Mouse (Mus musculus) lung, postnatal 4 days (tissue): ENCODE measurements around the gene Gnpnat1.

Experiments used
- DNase-seq, 2 experiments: peaks; one replicate each; pipeline ENCODE4 v3.0.0; 2021

The Gnpnat1 gene

DNA sequence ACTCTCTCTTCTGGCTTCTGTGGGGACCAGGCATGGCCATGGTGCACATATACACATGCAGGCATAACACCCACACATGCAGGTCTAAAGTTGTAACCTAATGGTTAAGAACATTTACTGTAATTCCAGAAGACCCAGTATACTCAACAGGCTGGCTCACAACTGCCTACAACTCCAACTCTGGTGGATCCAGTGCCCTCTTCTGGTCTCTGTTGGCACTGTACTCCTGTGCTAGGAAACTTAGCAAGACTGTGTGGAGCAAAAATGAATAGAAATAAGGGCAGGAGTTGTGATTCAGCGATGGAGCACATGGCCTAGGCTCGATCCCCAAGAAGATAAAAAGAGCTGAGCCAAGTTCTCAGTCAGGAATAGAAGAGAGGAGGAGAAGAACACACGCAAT is 4.9 kb downstream of the Gnpnat1 start:
- peak in 1 of 2 experiments; percentile 23 for DNase-seq

DNA sequence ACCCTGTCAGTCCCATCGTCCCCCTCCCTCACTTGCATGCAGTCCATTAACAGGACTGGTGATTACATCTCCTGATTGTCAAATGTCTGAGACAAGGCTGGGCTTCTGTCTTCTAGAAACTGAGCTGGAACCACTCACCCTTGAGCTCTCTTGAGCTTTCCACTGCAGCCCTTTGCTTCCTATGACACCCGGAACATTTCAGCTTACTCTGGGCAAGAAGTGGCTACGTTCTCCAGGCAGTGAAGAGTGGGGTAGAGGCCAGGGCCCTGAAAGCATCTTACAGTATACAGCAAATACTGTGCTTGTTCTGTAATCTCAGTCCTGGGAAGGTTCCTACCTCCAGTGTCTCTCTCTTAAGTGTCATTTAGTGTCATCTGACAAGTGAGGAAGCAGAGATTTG is 15.5 kb downstream of the Gnpnat1 start:
- DNase-seq: no peak

DNA sequence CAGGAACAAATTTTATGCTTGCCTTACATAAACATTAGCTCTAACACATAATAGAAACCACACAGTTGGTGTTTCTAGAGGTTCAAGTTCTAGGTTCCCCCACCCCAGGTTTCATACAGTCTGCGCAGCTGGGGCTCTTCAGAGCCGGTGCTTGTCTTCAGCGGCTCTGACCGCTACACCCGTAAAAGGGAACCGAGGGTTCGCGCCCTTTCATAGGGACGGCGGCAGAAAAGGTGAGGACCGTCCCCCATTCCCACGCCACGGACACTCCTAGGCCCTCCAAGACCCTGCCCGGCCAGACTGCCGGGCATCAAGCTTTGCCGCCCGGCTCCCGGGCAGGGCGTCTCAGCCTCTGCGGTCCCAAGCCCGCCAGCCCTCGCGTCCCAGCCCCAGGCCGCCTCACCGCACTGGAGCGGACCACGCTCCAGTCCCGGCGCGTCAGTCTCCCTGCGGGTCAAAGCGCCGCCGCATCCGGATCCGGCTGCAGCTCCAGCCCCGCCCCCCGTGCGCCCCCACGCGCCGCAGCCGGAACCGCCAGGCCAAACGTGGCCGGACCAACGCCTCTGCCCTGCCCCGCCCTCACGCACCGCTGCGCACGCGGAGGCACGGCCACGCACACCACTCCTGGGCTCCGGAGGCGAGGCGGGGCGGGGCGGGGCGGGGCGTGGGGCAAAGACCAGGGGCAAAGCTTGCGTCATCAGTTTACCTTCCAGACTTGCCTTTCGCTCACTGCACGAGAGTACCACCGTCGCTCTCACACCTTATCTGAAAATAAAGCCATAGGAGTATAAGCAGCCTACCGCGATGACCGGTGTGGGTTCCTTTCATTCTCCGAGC is 16.1 kb downstream of the Gnpnat1 start:
- DNase-seq: peak; percentile 94 to 97

DNA sequence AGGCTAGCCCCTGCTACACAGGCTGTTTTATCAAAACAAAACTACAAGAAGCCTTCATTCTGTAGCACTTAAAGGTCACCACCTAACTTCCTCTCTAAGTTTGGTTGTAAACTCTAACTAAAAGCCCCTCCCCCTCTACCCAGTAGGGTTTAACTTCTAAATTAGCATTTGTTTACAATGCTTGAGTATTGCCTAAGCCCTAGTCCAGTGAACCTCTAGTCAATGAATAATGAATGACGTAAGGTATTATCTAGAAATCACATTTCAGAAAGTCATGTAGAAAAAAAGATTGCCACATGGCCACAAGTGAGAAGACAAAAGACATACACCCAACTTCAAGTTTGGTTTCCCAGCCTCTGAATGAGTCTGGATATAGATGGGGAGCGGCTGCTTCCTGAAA is 17.2 kb downstream of the Gnpnat1 start:
- no peak for DNase-seq

DNA sequence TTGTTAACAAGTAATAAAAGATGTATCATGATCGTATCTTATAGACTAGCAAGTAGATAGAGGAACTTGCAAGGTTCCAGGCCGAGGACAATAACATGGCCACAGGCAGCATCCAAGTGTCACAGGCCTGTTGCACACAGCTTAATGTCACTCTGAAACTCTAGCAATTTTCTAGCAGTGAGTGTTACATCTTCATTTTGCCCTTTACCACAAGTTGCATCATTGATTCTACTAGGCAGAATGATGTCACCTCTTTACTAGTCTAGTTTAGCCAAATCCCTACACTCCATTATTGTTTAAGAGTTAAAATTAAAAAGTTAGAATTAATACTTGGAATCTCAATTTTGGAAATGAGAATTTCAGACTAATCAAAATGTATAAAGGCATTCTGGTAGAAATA is 19.1 kb downstream of the Gnpnat1 start:
- no peak for DNase-seq

DNA sequence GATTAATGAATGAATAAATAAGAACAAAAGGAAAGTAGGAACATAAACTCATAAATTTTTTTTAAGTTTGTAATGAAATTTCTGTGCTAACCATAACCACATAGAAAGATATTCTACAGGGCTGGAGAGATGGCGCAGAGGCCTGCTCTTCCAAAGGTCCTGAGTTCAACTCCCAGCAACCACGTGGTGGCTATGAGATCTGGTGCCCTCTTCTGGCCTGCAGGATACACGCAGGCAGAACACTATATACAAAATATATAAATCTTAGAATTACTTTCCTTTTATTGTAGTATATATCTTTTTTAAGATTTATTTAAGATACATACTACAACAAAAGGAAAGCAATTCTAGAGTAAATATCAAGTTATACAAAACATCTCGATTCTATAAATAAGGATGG is 21.8 kb downstream of the Gnpnat1 start:
- no peak for DNase-seq

DNA sequence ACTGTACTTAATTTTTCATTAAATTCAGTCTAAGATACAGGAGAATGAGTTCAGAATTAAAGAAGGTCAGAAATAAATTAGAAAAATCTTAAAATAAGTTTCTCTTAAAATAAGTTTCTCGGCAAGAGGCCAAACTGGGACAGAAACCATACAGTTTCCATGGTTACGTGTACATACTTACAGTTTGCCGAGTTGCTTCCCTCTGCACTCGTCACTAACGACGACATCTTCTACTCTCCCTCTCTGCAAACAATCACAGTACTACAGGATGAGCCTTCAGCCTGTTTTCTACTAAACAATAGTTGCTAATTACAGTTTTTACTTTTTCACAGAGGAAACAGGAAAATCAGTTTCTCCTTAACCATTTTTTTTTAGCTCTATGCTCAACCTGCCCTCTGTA is 24.0 kb downstream of the Gnpnat1 start:
- no peak for DNase-seq

DNA sequence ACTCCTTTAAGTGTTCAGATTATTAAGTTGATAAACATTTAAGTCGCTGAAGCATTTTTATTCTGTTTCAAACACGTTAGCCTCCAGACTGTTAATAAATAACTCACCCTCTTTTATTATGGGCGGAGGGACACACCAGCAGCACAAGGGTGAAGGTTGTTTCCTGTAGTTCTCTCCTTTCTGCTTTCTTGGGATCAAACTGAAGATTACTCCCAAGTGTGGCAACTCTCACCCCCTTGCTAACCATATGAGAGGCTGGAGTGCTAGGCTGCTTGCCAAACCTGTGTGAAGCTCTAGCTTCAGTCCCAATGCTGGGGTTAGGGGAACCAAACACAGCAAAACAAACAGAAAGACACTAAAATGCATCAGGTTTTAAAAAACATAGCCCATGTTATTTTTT is 25.9 kb downstream of the Gnpnat1 start:
- no peak for DNase-seq

DNA sequence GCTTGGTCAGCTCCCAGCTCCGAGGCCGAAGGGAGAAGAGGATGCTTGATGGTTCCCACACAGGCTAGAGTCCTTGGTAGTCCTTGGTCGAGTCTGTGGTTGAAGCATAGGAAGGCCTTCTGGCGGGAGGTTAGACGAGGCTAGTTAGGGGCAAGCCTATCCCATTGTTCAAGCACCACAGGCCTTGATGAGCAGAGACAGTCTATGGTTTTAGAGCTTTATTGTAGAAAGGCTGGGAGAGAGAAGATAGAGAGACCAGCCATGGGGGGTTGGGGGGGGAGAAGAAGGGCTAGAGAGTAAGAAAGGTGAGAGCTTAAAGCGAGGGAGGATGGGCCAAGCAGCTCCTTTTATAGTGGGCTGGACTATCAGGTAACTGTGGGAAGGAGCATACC is 39.5 kb downstream of the Gnpnat1 start:
- no peak for DNase-seq

DNA sequence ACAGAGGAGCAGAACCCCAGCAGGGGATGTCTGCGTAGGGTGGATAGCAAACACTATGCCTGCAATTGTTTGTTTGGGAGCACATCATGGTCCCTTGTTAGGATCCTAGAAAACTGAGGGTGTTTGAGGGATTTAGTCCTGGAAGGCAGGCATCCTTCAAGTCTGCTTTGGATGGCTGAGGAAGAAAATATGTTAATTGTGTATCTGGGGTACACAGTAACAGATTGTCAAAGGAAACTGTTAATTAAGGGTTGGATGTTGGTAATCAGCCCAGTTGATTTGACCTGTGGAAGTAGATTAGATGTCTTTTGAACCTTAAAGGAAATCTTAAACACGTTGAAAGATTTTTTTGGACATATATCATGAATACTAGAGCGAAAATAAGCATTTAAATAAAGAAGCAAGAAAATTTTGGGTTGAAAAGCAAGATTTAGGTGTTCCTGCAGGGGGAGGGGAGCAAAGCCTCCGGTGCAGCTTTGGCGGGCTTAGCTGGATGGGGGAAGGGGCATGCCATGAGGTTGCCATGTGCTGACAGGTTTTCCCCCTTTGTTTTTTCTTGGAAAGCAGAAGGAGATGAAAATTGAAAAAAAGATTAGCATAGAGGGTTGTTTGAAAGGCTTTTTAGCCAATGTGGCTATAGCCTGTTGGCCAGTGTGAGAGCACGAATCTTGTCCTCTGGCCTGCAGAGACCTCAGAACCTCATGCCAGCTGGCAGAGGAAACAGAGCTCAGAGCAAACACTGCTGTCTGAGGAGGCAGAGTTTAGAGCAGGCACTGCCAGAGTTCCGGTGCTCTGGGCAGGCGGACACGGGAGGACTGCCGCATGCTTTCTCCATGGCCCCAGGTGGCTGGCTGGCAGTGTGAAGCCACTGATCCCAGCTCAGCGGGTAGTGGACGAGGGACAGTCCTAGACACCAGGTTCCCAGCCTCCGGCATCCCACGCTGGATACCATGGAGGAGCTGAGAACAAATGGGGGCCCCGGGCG is 40.2 kb downstream of the Gnpnat1 start:
- DNase-seq: peak; percentile 14 to 25

DNA sequence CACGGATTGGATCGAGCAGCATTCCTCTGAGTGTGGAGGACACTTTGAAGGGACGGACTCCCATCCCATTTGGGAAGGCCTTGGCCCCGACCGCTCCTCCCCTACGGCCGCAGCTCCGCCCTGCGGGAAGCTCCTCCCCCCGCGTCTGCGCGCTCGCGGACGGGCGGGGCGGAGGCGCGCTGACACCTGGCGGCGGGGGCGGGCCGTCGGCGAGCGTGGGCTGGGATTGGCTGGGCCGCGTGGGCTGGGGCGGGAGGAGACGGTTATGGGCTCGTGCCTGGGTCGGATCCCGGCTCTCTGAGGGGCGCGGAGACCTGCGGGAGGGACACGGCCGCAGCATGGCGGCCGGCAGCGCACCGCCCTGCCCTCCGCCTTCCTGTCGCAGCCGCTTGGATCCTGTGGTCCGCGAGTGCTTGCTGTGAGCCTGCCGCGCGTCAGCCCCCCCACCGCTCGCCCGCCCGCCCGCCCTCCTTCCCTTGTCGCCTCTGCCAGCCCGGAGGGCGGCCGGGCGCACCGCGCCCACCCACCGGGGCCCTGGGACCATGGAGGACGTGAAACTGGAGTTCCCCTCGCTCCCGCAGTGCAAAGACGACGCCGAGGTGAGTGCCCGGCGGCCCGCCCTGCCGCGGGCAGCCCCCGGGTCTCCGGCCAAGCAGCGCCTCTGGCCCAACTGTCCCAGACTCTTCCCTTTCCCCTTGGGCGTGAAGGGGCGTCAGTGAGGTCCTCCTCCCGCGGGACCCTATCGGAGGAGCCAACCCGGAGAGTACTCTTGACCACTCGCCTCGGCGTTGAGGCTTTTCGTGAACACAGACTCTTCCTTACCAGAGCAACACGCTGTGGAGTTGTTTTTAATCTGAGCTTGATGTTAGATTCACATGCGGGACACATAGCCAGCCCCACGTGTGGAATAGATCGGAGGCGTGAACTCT is 53.5 kb downstream of the Gnpnat1 start, which contains the start of gene Styx:
Styx (plus strand) TSS at position 163 of the 929 bp plus-strand sequence.
- peak; percentile 98 for DNase-seq

DNA sequence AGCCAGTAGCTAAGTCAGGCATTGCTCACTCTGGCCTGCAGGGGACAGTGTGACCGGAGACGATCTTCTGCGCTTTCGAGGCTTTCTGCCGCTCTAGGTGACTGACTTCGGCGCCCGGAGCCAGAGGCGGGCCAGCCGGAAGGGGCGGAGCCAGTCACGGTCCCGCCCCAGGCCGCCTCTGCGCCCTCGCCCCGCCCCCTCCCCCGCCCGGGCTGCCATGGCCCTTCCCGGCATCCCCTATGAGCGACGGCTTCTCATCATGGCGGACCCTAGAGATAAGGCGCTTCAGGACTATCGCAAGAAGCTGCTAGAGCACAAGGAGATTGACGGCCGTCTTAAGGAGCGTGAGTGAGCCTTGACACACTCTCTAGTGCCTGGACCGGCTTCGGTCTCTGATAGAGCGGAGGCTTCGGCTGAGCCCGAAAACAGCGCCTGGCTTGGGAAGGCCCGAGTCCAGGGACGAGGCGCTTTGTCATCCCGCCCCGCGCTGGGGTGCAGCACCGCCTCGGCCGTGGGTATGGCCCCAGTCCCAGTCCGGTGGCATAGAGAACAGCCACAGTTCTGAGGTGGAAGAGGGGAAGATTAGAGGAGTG is 75.0 kb downstream of the Gnpnat1 start, which contains the start of gene Psmc6:
Psmc6 (plus strand) TSS at position 200 of the 593 bp plus-strand sequence.
- DNase-seq: peak; percentile 93 to 96

DNA sequence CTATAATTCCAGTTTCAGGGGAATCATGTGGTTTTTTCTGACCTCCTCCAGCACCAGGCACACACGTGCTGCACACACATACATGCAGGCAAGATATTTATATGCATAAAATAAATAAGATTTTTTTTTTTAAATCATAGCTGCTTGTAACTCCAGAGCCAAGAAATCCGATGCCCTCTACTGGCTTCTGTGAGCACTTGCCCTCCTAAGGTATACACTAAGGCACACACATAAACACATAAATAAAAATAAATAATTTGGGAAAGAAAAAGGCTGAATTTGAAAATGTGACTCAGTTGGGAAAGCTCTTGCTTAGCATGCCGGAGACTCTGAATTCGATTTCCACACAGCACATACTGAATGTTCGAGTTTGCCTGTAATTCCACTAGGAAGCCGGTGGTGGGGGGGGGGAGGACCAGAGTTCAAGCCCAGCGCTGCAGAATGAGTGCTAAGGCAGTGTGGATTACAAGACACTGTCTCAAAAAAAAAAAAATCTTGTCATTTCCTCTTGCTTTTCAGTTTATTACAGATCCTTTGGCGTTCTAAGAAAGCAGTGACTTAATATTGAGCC is 75.6 kb downstream of the Gnpnat1 start:
- peak in 1 of 2 experiments; percentile 10 for DNase-seq

DNA sequence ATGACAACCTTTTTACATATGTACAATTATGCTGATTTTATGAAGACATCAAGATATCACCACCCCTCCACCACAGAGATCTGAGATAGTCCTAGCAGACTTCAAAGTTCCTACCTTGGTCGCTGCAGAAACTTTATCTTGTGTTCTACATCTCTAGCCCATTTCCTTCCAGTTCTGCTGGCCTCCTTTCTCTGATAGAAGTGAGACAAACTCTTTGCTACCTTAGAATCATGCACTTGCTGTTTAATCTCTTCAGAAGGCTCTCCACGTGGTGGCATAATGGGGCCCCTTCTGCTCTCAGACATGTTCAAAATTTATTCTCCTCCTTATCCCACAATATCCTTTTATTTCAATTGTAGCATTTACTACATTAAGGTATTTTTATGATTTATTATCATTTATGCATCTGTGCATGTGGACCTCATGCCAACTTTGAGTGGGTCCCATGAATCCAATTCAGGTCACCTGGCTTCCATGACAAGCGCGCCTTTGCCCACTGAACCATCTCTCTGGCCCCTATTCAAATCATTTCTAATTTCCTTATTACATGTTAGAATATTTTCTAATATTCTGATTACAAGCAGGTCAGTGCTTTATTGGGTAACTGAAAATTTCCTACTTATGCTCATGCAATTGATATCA is 76.5 kb downstream of the Gnpnat1 start:
- no peak for DNase-seq
